18 mouse cellular contexts compared by ENCODE assay signal in genomic region chr1:153321404-153321803, GRCm38 (mm10). TPM values are rescaled to one million over a fixed set of nuclear protein-coding genes. Genes with fewer than 3 reads are reported as not detected.
DNase-seq lines count a peak whose midpoint lies in the region; ATAC-seq lines count a peak whose summit lies in the region.
"Had no signal": no experiment of that assay in that cellular context is flagged by ENCODE, and none has a peak within 500 bp of the region (broad histone marks: within the 10 kb centered on the region; RNA-seq: fewer than 3 reads in every experiment).

No protein-coding gene starts in this region.

- peak overlapping the region; percentile 64 for H3K27ac ChIP-seq in heart, embryonic 15.5 days
- peak overlapping the region; percentile 70 for H3K27ac ChIP-seq in lung, embryonic 16.5 days (ENCODE audit: low read length)
- no peak overlapping the region; the same call in 1 of the 2 replicates for H3K27ac ChIP-seq in intestine, embryonic 14.5 days (ENCODE audit: low read depth)
- no peak overlapping the region for H3K27ac ChIP-seq in forebrain, embryonic 15.5 days (replicated peaks)
- H3K27ac ChIP-seq: embryonic facial prominence, embryonic 12.5 days; hindbrain, embryonic 13.5 days; neural tube, embryonic 15.5 days had no signal

- H3K9me3 ChIP-seq in heart, embryonic 15.5 days (replicated peaks) = no peaks in the 10 kb centered on the region
- no peaks in the 10 kb centered on the region for H3K9me3 ChIP-seq in lung, embryonic 16.5 days (ENCODE audit: control insufficient read depth, low read length)
- no peaks in the 10 kb centered on the region for H3K9me3 ChIP-seq in intestine, embryonic 14.5 days (ENCODE audit: control insufficient read depth, low read length)
- no peaks in the 10 kb centered on the region for H3K9me3 ChIP-seq in forebrain, embryonic 15.5 days
- H3K9me3 ChIP-seq: embryonic facial prominence, embryonic 12.5 days; hindbrain, embryonic 13.5 days; neural tube, embryonic 15.5 days had no signal

- H3K4me1 ChIP-seq in heart, embryonic 15.5 days (replicated peaks) = peaks cover 78% of the 10 kb centered on the region
- peaks cover 61% of the 10 kb centered on the region for H3K4me1 ChIP-seq in lung, embryonic 16.5 days (replicated peaks; ENCODE audit: control insufficient read depth, insufficient read depth, low read length)
- H3K4me1 ChIP-seq in intestine, embryonic 14.5 days (replicated peaks; ENCODE audit: control insufficient read depth, insufficient read depth, low read length) = peaks cover 57% of the 10 kb centered on the region
- H3K4me1 ChIP-seq in forebrain, embryonic 15.5 days = 0 out of 2 replicates have a peak, but pooled peaks cover 4% of the 10 kb centered on the region

- H3K4me2 ChIP-seq in heart, embryonic 15.5 days = peak overlapping the region; percentile 37
- peak overlapping the region; percentile 21; the same call in 1 of the 2 replicates for H3K4me2 ChIP-seq in lung, embryonic 16.5 days (ENCODE audit: low read depth, low read length)
- H3K4me2 ChIP-seq in intestine, embryonic 14.5 days (ENCODE audit: low read length) = no peak overlapping the region
- no peak overlapping the region for H3K4me2 ChIP-seq in forebrain, embryonic 15.5 days (replicated peaks)
- H3K4me2 ChIP-seq: embryonic facial prominence, embryonic 12.5 days; hindbrain, embryonic 13.5 days; midbrain, embryonic 11.5 days; neural tube, embryonic 15.5 days had no signal

- H3K27me3 ChIP-seq in heart, embryonic 15.5 days = no peaks in the 10 kb centered on the region
- no peaks in the 10 kb centered on the region for H3K27me3 ChIP-seq in lung, embryonic 16.5 days (ENCODE audit: control insufficient read depth, insufficient read depth, low read depth, low read length)
- no peaks in the 10 kb centered on the region for H3K27me3 ChIP-seq in intestine, embryonic 14.5 days (replicated peaks; ENCODE audit: control insufficient read depth, insufficient read depth, low read length)
- no peaks in the 10 kb centered on the region for H3K27me3 ChIP-seq in forebrain, embryonic 15.5 days
- H3K27me3 ChIP-seq: embryonic facial prominence, embryonic 12.5 days; hindbrain, embryonic 13.5 days; neural tube, embryonic 15.5 days had no signal

- no peak overlapping the region for H3K9ac ChIP-seq in heart, embryonic 15.5 days
- peak overlapping the region; percentile 43; the same call in 1 of the 2 replicates for H3K9ac ChIP-seq in lung, embryonic 16.5 days (ENCODE audit: low read length)
- H3K9ac ChIP-seq in intestine, embryonic 14.5 days (ENCODE audit: low read length) = no peak overlapping the region
- H3K9ac ChIP-seq in forebrain, embryonic 15.5 days (replicated peaks) = no peak overlapping the region
- H3K9ac ChIP-seq: embryonic facial prominence, embryonic 12.5 days; hindbrain, embryonic 13.5 days; neural tube, embryonic 15.5 days had no signal

- H3K4me3 ChIP-seq in heart, embryonic 15.5 days = no peak overlapping the region
- no peak overlapping the region for H3K4me3 ChIP-seq in lung, embryonic 16.5 days (ENCODE audit: low read length)
- H3K4me3 ChIP-seq in intestine, embryonic 14.5 days (ENCODE audit: low read depth, low read length) = no peak overlapping the region
- no peak overlapping the region for H3K4me3 ChIP-seq in forebrain, embryonic 15.5 days
- H3K4me3 ChIP-seq: embryonic facial prominence, embryonic 12.5 days; hindbrain, embryonic 13.5 days; neural tube, embryonic 15.5 days had no signal

- WGBS in heart, embryonic 15.5 days = 47% methylated on average over 12 of the region's 12 CpGs
- WGBS in lung, embryonic 16.5 days = 52% methylated on average over 12 of the region's 12 CpGs
- whole genome bisulfite sequencing in intestine, embryonic 14.5 days = 62% methylated on average over 12 of the region's 12 CpGs
- 81% methylated on average over 12 of the region's 12 CpGs for WGBS in forebrain, embryonic 15.5 days

- peaks cover 6% of the 10 kb centered on the region; the same call in 1 of the 2 replicates for H3K36me3 ChIP-seq in heart, embryonic 15.5 days
- peaks cover 11% of the 10 kb centered on the region for H3K36me3 ChIP-seq in lung, embryonic 16.5 days (ENCODE audit: control insufficient read depth, insufficient read depth, low read length)
- H3K36me3 ChIP-seq in intestine, embryonic 14.5 days (ENCODE audit: control insufficient read depth, insufficient read depth, low read length) = peaks cover 15% of the 10 kb centered on the region; the same call in 1 of the 2 replicates
- no peaks in the 10 kb centered on the region for H3K36me3 ChIP-seq in forebrain, embryonic 15.5 days
- H3K36me3 ChIP-seq: neural tube, embryonic 15.5 days had no signal

- no peak for ATAC-seq in heart, embryonic 15.5 days (replicated peaks; ENCODE audit: insufficient number of reproducible peaks, insufficient read depth, low FRiP score, low read depth)
- peak; percentile 53 for ATAC-seq in lung, embryonic 16.5 days (ENCODE audit: low read depth)
- no peak for ATAC-seq in intestine, embryonic 14.5 days (replicated peaks; ENCODE audit: low FRiP score, low TSS enrichment, low read depth)
- no peak for ATAC-seq in forebrain, embryonic 15.5 days (replicated peaks)
- ATAC-seq: CD4-positive, CD25-positive, alpha-beta regulatory T cell, adult 4 months had no signal

- DNase-seq in heart, adult 8-10 months (ENCODE audit: low spot score) = no peak
- no peak for DNase-seq in lung, postnatal 10 days
- peak; percentile 51 for DNase-seq in intestine, embryonic 14.5 days (ENCODE audit: low spot score)
- DNase-seq in cerebellum, adult 18-20 months = no peak
- DNase-seq: cerebellum, postnatal 25 days; gastrocnemius, postnatal 14 days; liver; lung, postnatal 36 days; retina, postnatal 1 day; thymus, postnatal 14 days had no signal

RNA-seq across cellular contexts. Expression of gene Lamc1, which starts 11.2 kb away (rescaled TPM):
- 74.3 and 85.4 TPM in 2 replicates for polyA plus RNA-seq in heart, embryonic 15.5 days (2015; fragmentation: Nextera tagmentation; extraction: Ambion mirVana)
- total RNA-seq in heart, adult 8-10 months (2022) = 100 to 1,000 TPM in 2 of 4 experiments, 10 to 100 TPM in 2; 83.2 to 109 (median 98.8) TPM
- 126 and 135 TPM in 2 replicates for polyA plus RNA-seq in lung, embryonic 16.5 days (2015; fragmentation: Nextera tagmentation; extraction: Ambion mirVana)
- 104 and 112 TPM in 2 replicates for polyA plus RNA-seq in intestine, embryonic 14.5 days (2014; fragmentation: Nextera tagmentation; extraction: Ambion mirVana)
- 14.5 and 14.7 TPM in 2 replicates for polyA plus RNA-seq in forebrain, embryonic 15.5 days (2015; fragmentation: Nextera tagmentation; extraction: Ambion mirVana)

Comparison
In these comparisons a context has a peak if more than half of its experiments do, and no peak if none do; other contexts are left out.
1. H3K27ac ChIP-seq: peak in heart, embryonic 15.5 days (single experiment) and lung, embryonic 16.5 days (single experiment); none in intestine, embryonic 14.5 days (single experiment) and forebrain, embryonic 15.5 days (single experiment).
2. H3K4me2 ChIP-seq: peak in heart, embryonic 15.5 days (single experiment) and lung, embryonic 16.5 days (single experiment); none in intestine, embryonic 14.5 days (single experiment) and forebrain, embryonic 15.5 days (single experiment).